Mouse (Mus musculus): ENCODE measurements around the gene Grasp.
A peak's percentile ranks its signal among the peaks of the same experiment; 100 is the strongest.

The Grasp gene

GRCm38 (mm10) chr15:101228866-101229590 lies 5.0 kb downstream of the Grasp start:
- DNase-seq, result no peak

- DNase-seq, result no peak
Observed at GRCm38 (mm10) chr15:101230503-101230902, 6.5 kb downstream of the Grasp start.

GRCm38 (mm10) chr15:101230995-101231647 lies 7.1 kb downstream of the Grasp start:
- peak in 1 of 2 experiments; percentile 55 for DNase-seq

- no peak for DNase-seq
Observed at GRCm38 (mm10) chr15:101231648-101232180, 7.7 kb downstream of the Grasp start.

GRCm38 (mm10) chr15:101232607-101233006 lies 8.6 kb downstream of the Grasp start:
- DNase-seq, result no peak

GRCm38 (mm10) chr15:101233183-101233582 lies 9.2 kb downstream of the Grasp start:
- peak in 1 of 2 experiments; percentile 31 for DNase-seq

- no peak for DNase-seq
Observed at GRCm38 (mm10) chr15:101233641-101234275, 9.8 kb downstream of the Grasp start.

- peak in 1 of 2 experiments; percentile 27 for DNase-seq
Observed at GRCm38 (mm10) chr15:101234611-101235341, 10.8 kb downstream of the Grasp start.

GRCm38 (mm10) chr15:101235342-101235698 lies 11.3 kb downstream of the Grasp start:
- DNase-seq, result no peak

GRCm38 (mm10) chr15:101235728-101236327 lies 11.8 kb downstream of the Grasp start:
- DNase-seq, result no peak

- DNase-seq, result peak; percentile 68 to 81
Observed at GRCm38 (mm10) chr15:101236878-101237277, 12.9 kb downstream of the Grasp start.

GRCm38 (mm10) chr15:101238885-101239511 lies 15.0 kb downstream of the Grasp start:
- DNase-seq, result peak; percentile 73 to 85

- DNase-seq, result no peak
Observed at GRCm38 (mm10) chr15:101239821-101240220, 15.8 kb downstream of the Grasp start.

GRCm38 (mm10) chr15:101240799-101241204 lies 16.8 kb downstream of the Grasp start:
- peak; percentile 91 to 94 for DNase-seq

- no peak for DNase-seq
Observed at GRCm38 (mm10) chr15:101241236-101241635, 17.2 kb downstream of the Grasp start.

- DNase-seq, result no peak
Observed at GRCm38 (mm10) chr15:101241853-101242252, 17.9 kb downstream of the Grasp start.

- peak; percentile 85 to 91 for DNase-seq
Observed at GRCm38 (mm10) chr15:101242645-101243044, 18.7 kb downstream of the Grasp start.

GRCm38 (mm10) chr15:101244012-101244411 lies 20.0 kb downstream of the Grasp start:
- no peak for DNase-seq

GRCm38 (mm10) chr15:101246231-101247154 lies 22.5 kb downstream of the Grasp start:
- DNase-seq, result peak; percentile 93 to 95

- DNase-seq, result no peak
Observed at GRCm38 (mm10) chr15:101247155-101247498, 23.1 kb downstream of the Grasp start.
